Mouse (Mus musculus): ENCODE results near the gene Gm4884.
"Not testable (repeated sequence)": the region's sequence is repeated elsewhere in the genome, so short reads cannot be mapped to it uniquely, and the experiment has no call there.

- not testable (repeated sequence) for TF ChIP-seq POLR2A (IDR thresholded peaks at IDR 0.05; ENCODE audit: extremely low read depth, insufficient read depth, low read length); CTCF (IDR thresholded peaks at IDR 0.05; ENCODE audit: low read depth, low read length)
These were observed at the start of gene Gm4884 for GRCm38 (mm10) chr7:41032419-41032818.
